Mouse (Mus musculus) embryo, embryonic 10 days (tissue): ENCODE measurements at regions not wholly inside any gene's neighbourhood (a gene's known extent, or its start where the extent isn't known, plus 50 kb on each side); places are given as distances from the start of the nearest gene placed in this dataset.

Source experiments
- DNase-seq: peaks from one replicate; pipeline ENCODE4 v3.0.0-alpha.2; 2015; ENCODE audit warnings: low spot score

- no peak for DNase-seq
Observed at GRCm38 (mm10) chr13:115231981-115232380, 130.2 kb upstream of the Itga1 start.

GRCm38 (mm10) chr13:115230494-115230893 is 128.7 kb upstream of the Itga1 start:
- peak; percentile 89 for DNase-seq

GRCm38 (mm10) chr13:115226824-115227223 is 125.1 kb upstream of the Itga1 start:
- no peak for DNase-seq

- no peak for DNase-seq
Observed at GRCm38 (mm10) chr13:115219701-115220100, 117.9 kb upstream of the Itga1 start.

- DNase-seq = no peak
Observed at GRCm38 (mm10) chr13:115211285-115211684, 109.5 kb upstream of the Itga1 start.

GRCm38 (mm10) chr13:115210643-115211208 is 109.0 kb upstream of the Itga1 start:
- no peak for DNase-seq

GRCm38 (mm10) chr13:115209402-115210192 is 107.8 kb upstream of the Itga1 start:
- no peak for DNase-seq

- DNase-seq = no peak
Observed at GRCm38 (mm10) chr13:115206723-115207122, 105.0 kb upstream of the Itga1 start.

GRCm38 (mm10) chr13:115199166-115199565 is 97.4 kb upstream of the Itga1 start:
- no peak for DNase-seq

- DNase-seq = no peak
Observed at GRCm38 (mm10) chr13:115188066-115188465, 86.3 kb upstream of the Itga1 start.

- DNase-seq = no peak
Observed at GRCm38 (mm10) chr13:115187356-115187755, 85.6 kb upstream of the Itga1 start.

- no peak for DNase-seq
Observed at GRCm38 (mm10) chr13:115182211-115182870, 80.6 kb upstream of the Itga1 start.

GRCm38 (mm10) chr13:115178175-115178917 is 76.6 kb upstream of the Itga1 start:
- no peak for DNase-seq

GRCm38 (mm10) chr13:115171347-115172062 is 69.7 kb upstream of the Itga1 start:
- DNase-seq = no peak

- DNase-seq = no peak
Observed at GRCm38 (mm10) chr13:115165981-115166380, 64.2 kb upstream of the Itga1 start.

GRCm38 (mm10) chr13:115162689-115163413 is 61.1 kb upstream of the Itga1 start:
- DNase-seq = no peak

- DNase-seq = no peak
Observed at GRCm38 (mm10) chr13:115159386-115159785, 57.6 kb upstream of the Itga1 start.
